Mouse (Mus musculus): ENCODE results near the gene Tmtc4. TPM values are rescaled to one million over a fixed set of nuclear protein-coding genes. Genes with fewer than 3 reads are reported as not detected.

The Tmtc4 gene
- total and polyA plus RNA-seq, 3 experiments, result 1.4 to 3.3 (median 2.7) TPM

DNA sequence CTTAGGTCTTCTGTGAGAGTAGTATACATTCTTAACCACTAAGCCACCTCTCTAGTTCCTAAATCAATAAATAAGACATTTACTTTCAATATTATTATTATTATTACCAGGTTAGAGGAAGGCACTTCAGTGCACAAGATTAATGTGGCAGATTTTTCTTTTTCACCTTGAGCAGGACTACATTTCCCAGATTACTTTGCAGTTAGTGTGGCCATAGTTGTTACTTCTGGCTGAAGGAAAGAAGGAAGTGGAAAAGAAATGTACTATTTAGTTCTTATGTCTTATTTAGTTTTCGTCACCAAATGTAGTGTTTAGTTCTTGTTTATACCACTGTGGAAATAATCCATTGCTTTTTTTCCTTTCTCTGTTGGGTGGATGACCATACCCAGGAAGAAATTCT is 19.9 kb upstream of the Tmtc4 start:
- Histone ChIP-seq H3K9me3 (replicated peaks; ENCODE audit: low read length) (no peaks in the 10 kb centered on the region), H3K79me2 (replicated peaks; ENCODE audit: control insufficient read depth, extremely low read depth, insufficient read depth, poor library complexity, severe bottlenecking) (no peaks in the 10 kb centered on the region), H3K4me1 (ENCODE audit: control insufficient read depth in 1 of 2, insufficient read depth in 2 of 2) (no peaks in the 10 kb centered on the region), H3K4me3 (replicated peaks in 1 of 3; ENCODE audit: low read depth in 2 of 3, low read length in 2 of 3, poor library complexity in 1 of 3) (no peak overlapping the region), H3K9ac (ENCODE audit: insufficient read depth, low read depth) (no peak overlapping the region), H3K36me3 (replicated peaks in 1 of 2; ENCODE audit: control insufficient read depth in 1 of 2, insufficient read depth in 1 of 2, low read length in 1 of 2) (no peaks in the 10 kb centered on the region), H3K27ac (ENCODE audit: insufficient read depth, low read depth) (no peak overlapping the region), H3K4me2 (ENCODE audit: insufficient read depth, low read depth, poor library complexity, severe bottlenecking) (no peak overlapping the region), H3K27me3 (replicated peaks) (peaks cover 8% of the 10 kb centered on the region)
- dilution Hi-C loops (cut with MboI; ENCODE audit: extremely low pct_ligation_motif_present, extremely low pct_unique_long_range_greater_than_20kb, low sequenced_read_pairs) (no loop called here), in situ Hi-C loops (cut with MboI; ENCODE audit: low pct_ligation_motif_present, low pct_unique_long_range_greater_than_20kb, low sequenced_read_pairs) (no loop called here)
- DNase-seq (ENCODE audit: extremely low read depth), result no peak
- TF ChIP-seq RAD21 (IDR thresholded peaks at IDR 0.05; ENCODE audit: low read depth, low read length) (no peak), SIN3A (IDR thresholded peaks at IDR 0.05; ENCODE audit: low read length) (no peak), ELF1 (IDR thresholded peaks at IDR 0.05; ENCODE audit: low read depth, low read length) (0 out of 2 replicates have a peak, but pooled peaks have one; percentile 12), MYC (IDR thresholded peaks at IDR 0.05; ENCODE audit: low read depth, low read length) (no peak), HCFC1 (IDR thresholded peaks at IDR 0.05; ENCODE audit: low read depth, low read length) (peak; percentile 76)

DNA sequence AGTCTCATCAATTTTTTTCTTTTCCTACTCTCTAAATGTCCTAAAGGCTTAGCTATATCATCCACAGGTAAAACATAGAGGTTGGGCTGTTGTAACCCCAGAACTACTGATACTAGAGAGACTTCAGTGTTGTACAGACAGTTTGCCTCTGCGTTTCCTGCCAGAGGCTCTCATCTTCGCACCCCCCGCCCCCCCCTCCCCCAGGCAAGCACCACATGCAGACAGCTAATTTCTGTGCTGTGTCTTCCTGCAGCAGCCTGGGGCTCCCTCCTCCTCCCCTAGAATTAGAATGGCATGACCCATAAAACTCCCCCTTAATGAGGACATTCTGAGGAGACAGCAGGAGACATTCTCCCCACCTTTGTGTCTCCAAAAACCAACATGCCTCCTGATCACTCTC is 17.6 kb upstream of the Tmtc4 start:
- no peak overlapping the region for H3K4me2 ChIP-seq (ENCODE audit: insufficient read depth, low read depth, poor library complexity, severe bottlenecking)
- H3K36me3 ChIP-seq (replicated peaks in 1 of 2; ENCODE audit: control insufficient read depth in 1 of 2, insufficient read depth in 1 of 2, low read length in 1 of 2), result no peaks in the 10 kb centered on the region
- H3K9ac ChIP-seq (ENCODE audit: insufficient read depth, low read depth), result no peak overlapping the region
- in situ Hi-C loops (cut with MboI; ENCODE audit: low pct_ligation_motif_present, low pct_unique_long_range_greater_than_20kb, low sequenced_read_pairs), result no loop called here
- no peak for DNase-seq (ENCODE audit: extremely low read depth)
- H3K4me3 ChIP-seq (replicated peaks in 1 of 3; ENCODE audit: low read depth in 2 of 3, low read length in 2 of 3, poor library complexity in 1 of 3), result no peak overlapping the region
- dilution Hi-C loops (cut with MboI; ENCODE audit: extremely low pct_ligation_motif_present, extremely low pct_unique_long_range_greater_than_20kb, low sequenced_read_pairs), result no loop called here
- no peaks in the 10 kb centered on the region for H3K9me3 ChIP-seq (replicated peaks; ENCODE audit: low read length)
- no peak overlapping the region for H3K27ac ChIP-seq (ENCODE audit: insufficient read depth, low read depth)
- H3K27me3 ChIP-seq (replicated peaks), result peaks cover 10% of the 10 kb centered on the region
- no peaks in the 10 kb centered on the region for H3K79me2 ChIP-seq (replicated peaks; ENCODE audit: control insufficient read depth, extremely low read depth, insufficient read depth, poor library complexity, severe bottlenecking)
- TF ChIP-seq MYC (IDR thresholded peaks at IDR 0.05; ENCODE audit: low read depth, low read length) (no peak), ETS1 (conservative IDR thresholded peaks at IDR 0.05; ENCODE audit: low read depth, low read length) (no peak), CTCF (conservative IDR thresholded peaks at IDR 0.05 in 1 of 2, IDR thresholded peaks at IDR 0.05 in 1 of 2; ENCODE audit: low read depth in 2 of 2, low read length in 2 of 2) (no peak), USF2 (conservative IDR thresholded peaks at IDR 0.05; ENCODE audit: low read depth, low read length) (no peak), TBP (conservative IDR thresholded peaks at IDR 0.05; ENCODE audit: low read depth, low read length) (no peak)
- peaks cover 8 to 20% of the 10 kb centered on the region in 2 experiments; a peak in 3 of 4 replicates for H3K4me1 ChIP-seq (ENCODE audit: control insufficient read depth in 1 of 2, insufficient read depth in 2 of 2)

DNA sequence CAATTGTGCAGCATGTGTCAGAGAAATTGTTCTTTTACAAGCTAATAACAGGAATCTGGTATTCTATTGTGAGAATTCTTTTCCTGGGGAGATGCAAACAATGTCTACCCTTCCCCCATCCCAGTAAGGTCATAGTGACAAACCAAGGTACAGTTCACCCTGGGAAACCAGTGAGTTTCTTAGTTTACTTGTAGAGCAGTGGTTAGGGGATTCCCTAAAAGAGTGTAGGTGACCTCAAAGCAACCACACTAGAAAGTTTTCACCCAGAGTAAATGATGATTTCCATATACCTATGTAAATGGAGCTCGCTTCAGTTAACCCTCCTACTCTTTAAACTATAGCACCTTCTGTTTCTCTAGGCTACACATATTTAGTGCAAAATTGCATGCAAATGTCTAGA is 13.6 kb upstream of the Tmtc4 start:
- Histone ChIP-seq H3K36me3 (replicated peaks in 1 of 2; ENCODE audit: control insufficient read depth in 1 of 2, insufficient read depth in 1 of 2, low read length in 1 of 2) (no peaks in the 10 kb centered on the region), H3K4me3 (replicated peaks in 1 of 3; ENCODE audit: low read depth in 2 of 3, low read length in 2 of 3, poor library complexity in 1 of 3) (no peak overlapping the region), H3K27me3 (replicated peaks) (peaks cover 14% of the 10 kb centered on the region), H3K4me1 (ENCODE audit: control insufficient read depth in 1 of 2, insufficient read depth in 2 of 2) (peaks cover 14 to 30% of the 10 kb centered on the region in 2 experiments), H3K27ac (ENCODE audit: insufficient read depth, low read depth) (no peak overlapping the region), H3K9me3 (replicated peaks; ENCODE audit: low read length) (no peaks in the 10 kb centered on the region), H3K9ac (ENCODE audit: insufficient read depth, low read depth) (no peak overlapping the region), H3K4me2 (ENCODE audit: insufficient read depth, low read depth, poor library complexity, severe bottlenecking) (no peak overlapping the region), H3K79me2 (replicated peaks; ENCODE audit: control insufficient read depth, extremely low read depth, insufficient read depth, poor library complexity, severe bottlenecking) (no peaks in the 10 kb centered on the region)
- dilution Hi-C loops (cut with MboI; ENCODE audit: extremely low pct_ligation_motif_present, extremely low pct_unique_long_range_greater_than_20kb, low sequenced_read_pairs) (no loop called here), in situ Hi-C loops (cut with MboI; ENCODE audit: low pct_ligation_motif_present, low pct_unique_long_range_greater_than_20kb, low sequenced_read_pairs) (no loop called here)
- peak; percentile 71 for DNase-seq (ENCODE audit: extremely low read depth)
- TF ChIP-seq USF1 (IDR thresholded peaks at IDR 0.05; ENCODE audit: low read depth, low read length) (no peak), CHD2 (IDR thresholded peaks at IDR 0.05; ENCODE audit: low read length) (peak; percentile 74), RAD21 (IDR thresholded peaks at IDR 0.05; ENCODE audit: low read depth, low read length) (no peak), IRF4 (IDR thresholded peaks at IDR 0.05; ENCODE audit: low read depth, low read length) (peak; percentile 74), SMC3 (IDR thresholded peaks at IDR 0.05; ENCODE audit: low read depth, low read length) (0 out of 2 replicates have a peak, but pooled peaks have one; percentile 1), MEF2A (IDR thresholded peaks at IDR 0.05; ENCODE audit: borderline replicate concordance, low read depth, low read length) (peak; percentile 45), ETS1 (conservative IDR thresholded peaks at IDR 0.05; ENCODE audit: low read depth, low read length) (peak; percentile 65), JUND (conservative IDR thresholded peaks at IDR 0.05; ENCODE audit: low read depth, low read length) (peak; percentile 56; the same call in 1 of the 2 replicates), PAX5 (IDR thresholded peaks at IDR 0.05; ENCODE audit: low read length) (no peak), BHLHE40 (IDR thresholded peaks at IDR 0.05; ENCODE audit: low read depth, low read length) (peak; percentile 71), TCF12 (IDR thresholded peaks at IDR 0.05; ENCODE audit: low read depth, low read length) (peak; percentile 65), MAZ (IDR thresholded peaks at IDR 0.05; ENCODE audit: low read depth, low read length) (no peak), EP300 (IDR thresholded peaks at IDR 0.05; ENCODE audit: low read length) (peak; percentile 78), RCOR1 (conservative IDR thresholded peaks at IDR 0.05; ENCODE audit: low read depth, low read length) (no peak), MAFK (IDR thresholded peaks at IDR 0.05; ENCODE audit: insufficient replicate concordance, low read length) (peak; percentile 89)

All from CH12.LX (cell line).